Mouse (Mus musculus): ENCODE data around the gene Cdc42.

GRCm38 (mm10) chr4:137314561-137314960 lies 43.0 kb downstream of the Cdc42 start:
- TF ChIP-seq CTCF (IDR thresholded peaks at IDR 0.05; ENCODE audit: low read depth) (no peak), EP300 (optimal IDR thresholded peaks at IDR 0.05) (no peak)
